Mouse (Mus musculus): Measurements from ENCODE around the gene Akr1a1. TPM values are rescaled to one million over a fixed set of nuclear protein-coding genes. Genes with fewer than 3 reads are reported as not detected.
A peak's percentile ranks its signal among the peaks of the same experiment; 100 is the strongest.
"Not testable (repeated sequence)": the region's sequence is repeated elsewhere in the genome, so short reads cannot be mapped to it uniquely, and the experiment has no call there.

The Akr1a1 gene
- 100 to 1,000 TPM; 651 to 668 TPM for total RNA-seq (2021)

DNA sequence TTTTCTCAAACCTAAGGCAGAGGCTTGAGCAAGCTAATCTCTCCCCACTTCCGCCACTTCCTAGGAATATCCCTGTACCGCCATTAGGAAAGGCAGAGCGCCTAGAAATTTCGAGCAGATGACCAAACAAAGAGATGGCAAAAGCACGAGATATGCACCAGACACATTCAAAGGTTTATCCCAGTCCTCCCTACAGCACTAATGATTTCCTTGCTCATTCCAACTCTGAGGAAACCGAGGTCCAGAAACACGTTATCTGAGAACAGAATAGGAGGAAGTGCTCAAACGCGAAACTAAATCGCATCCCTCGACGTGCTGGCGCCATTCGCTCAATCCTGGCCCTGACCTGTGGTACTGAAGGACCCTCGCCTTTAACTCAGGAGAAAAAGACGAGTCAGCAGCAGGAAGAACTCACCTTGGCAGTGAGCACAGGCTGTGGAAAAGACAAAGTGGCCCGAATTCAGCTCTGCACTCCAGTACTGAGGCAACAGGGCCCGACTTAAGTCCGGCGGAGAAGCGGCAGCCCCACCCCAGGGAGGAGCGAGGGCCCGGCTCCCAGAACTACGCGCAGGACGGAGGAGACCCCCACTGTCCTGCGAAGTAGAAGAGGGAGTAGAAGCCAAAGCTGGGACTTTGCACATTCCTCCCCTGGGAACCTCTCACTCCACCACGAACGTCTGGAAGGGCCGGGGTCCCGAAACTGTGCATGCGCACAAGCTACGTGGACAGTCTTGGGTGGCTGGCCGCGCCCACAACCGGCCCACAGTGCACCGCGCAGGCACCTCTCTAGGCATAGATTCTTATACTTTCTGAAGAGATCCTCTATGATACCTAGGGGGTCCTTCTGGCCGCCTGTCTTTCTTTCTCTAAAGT lies at the start of gene Akr1a1:
TSS of gene Akr1a1 (minus strand) at position 757 of the 873 bp plus-strand sequence.
- peak; percentile 94 for DNase-seq
- intact Hi-C loops (cut with DNase I) = loop anchor here (2.0 kb wide), 1 partner anchor 24 kb away; the partner anchor contains the start of gene Nasp

DNA sequence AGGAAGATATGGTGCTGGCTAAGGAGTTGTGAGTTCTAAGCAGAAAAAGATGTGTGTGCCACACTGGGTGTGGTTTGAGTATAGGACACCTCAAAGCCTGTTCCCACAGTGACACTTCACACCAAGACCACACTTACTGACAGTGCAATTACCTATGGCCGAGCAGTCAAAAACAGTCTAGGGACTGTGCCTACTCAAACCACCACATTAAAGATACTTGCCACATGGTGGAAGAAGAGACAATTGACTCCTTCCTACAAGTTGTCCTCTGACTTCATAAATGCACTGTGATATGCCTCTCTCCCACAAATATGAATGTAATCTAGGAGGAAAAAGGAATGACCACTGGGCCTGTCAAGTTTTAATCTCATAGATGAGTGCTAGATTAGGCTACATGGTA lies 49.5 kb upstream of the Akr1a1 start:
- DNase-seq = no peak
- intact Hi-C loops (cut with DNase I) = no loop called here

- no peak for DNase-seq
- intact Hi-C loops (cut with DNase I) = no loop called here
Observed at GRCm38 (mm10) chr4:116698693-116699342, 47.3 kb upstream of the Akr1a1 start.

GRCm38 (mm10) chr4:116693785-116694184 lies 42.3 kb upstream of the Akr1a1 start:
- DNase-seq = no peak
- intact Hi-C loops (cut with DNase I) = no loop called here

DNA sequence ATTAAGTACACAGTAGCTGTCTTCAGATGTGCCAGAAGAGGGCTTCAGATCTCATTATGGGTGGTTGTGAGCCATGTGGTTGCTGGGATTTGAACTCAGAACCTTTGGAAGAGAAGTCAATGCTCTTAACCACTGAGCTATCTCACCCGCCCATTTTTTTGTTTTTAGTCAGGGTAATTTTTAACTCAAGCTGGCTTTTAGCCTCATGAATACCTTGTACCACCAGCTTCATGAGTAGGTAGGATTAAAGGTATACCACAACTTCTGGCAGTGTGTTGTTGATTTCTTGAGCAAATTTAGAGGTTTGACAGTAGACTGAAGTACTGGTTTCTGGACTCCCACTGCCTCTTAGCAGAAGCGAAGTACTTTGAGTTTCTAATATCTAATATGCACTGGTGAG lies 40.7 kb upstream of the Akr1a1 start:
- intact Hi-C loops (cut with DNase I) = no loop called here
- DNase-seq = no peak

DNA sequence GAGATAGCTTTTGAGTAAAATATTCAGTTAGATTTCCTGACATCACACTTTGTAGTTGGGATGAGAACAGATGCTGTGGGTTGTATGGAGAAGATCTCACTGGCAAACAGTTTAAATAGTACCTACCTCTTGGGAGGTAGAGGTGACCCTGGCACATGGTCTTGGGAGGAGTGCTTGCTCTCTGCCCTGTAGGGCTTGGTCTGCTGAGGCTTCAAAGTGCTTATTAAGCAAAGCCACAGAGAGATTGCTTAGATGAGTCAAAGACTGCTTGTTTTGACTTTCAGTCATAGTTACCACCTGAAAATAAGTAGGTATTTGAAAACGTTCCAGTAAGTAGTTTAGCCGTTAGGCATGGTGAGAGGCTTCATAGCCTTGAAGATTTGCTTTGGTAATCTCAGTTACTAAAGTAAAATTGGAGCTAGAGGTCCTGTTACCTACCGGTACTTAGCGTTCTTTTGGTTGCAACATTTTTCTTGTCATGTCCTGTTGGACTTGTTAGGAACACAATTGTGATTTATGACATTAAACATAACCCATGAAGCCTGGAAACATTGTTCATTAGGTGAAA lies 37.9 kb upstream of the Akr1a1 start:
- intact Hi-C loops (cut with DNase I) = no loop called here
- DNase-seq = no peak

GRCm38 (mm10) chr4:116687041-116687440 lies 35.6 kb upstream of the Akr1a1 start:
- intact Hi-C loops (cut with DNase I) = no loop called here
- DNase-seq = no peak

DNA sequence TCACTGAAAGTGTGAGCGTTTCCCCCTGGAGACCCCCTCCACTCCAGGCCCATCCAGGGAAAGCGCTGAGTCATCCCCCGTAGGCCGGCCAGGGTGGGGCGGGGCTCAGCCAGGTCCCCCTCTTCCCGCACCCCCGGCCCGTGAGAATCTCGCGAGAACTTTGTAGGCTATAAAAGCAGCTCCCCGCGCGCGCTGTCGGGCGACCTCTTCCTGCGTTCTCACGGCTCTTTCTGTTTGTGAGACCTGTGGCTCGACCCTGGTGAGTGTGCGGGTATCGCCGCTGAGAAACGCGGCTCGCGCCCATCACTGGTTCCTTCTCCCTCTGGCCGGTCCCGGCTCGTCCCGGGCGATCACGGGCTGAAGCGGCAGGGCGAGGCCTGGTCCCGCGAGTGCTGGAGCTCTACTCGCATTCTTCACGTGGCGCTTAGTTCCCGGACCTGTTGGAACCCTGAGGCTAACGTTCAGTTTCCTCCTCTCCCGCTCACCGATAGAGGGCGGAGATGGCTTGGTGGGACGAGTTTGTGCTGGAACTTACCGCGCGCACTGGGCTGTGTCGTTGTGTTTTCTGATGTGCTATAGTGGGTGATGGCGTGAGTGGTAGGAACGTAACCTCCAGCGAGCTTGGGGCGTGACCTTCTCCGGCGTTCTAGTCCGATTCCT lies 34.1 kb upstream of the Akr1a1 start, which contains the start of gene Prdx1:
TSS of gene Prdx1 (plus strand) at position 143 of the 660 bp plus-strand sequence.
- peak; percentile 96 for DNase-seq
- intact Hi-C loops (cut with DNase I) = no loop called here

DNA sequence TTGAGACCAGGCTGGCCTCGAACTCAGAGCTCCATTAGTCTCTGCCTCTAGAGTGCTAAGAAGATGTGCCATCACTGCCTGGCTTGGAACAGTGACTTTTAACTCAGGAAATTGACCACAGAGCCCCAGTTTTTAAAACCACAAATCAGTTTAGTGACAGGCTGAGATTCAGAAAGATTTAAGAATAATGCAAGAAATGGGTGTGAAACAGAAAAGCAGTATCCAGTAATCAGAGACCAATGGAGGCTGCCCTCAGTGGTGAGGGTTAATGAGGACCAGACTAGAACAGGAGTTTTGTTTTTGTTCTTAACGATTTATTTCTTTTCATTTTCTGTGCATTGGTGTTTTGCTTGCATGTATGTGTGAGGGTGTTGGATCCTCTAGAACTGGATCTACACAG lies 33.2 kb upstream of the Akr1a1 start:
- intact Hi-C loops (cut with DNase I) = no loop called here
- no peak for DNase-seq

GRCm38 (mm10) chr4:116683957-116684356 lies 32.5 kb upstream of the Akr1a1 start:
- intact Hi-C loops (cut with DNase I) = no loop called here

DNA sequence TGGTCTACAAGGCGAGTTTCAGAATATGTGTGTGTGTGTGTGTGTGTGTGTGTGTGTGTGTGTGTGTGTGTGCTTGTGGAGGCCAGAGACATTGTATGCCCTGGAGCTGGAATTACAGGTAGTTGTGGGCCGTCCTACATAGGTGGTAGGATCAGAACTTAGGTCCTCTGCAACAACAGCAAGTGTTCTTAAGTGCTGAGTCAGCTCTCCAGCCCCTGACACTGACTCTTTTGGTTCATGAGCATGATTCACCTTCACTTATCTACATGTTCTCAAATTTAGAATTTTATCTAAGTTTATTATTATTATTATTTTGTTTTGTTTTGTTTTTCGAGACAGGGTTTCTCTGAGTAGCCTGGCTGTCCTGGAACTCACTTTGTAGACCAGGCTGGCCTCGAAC lies 29.0 kb upstream of the Akr1a1 start:
- intact Hi-C loops (cut with DNase I); DNase-seq: not testable (repeated sequence)

More at GRCm38 (mm10) chr4:116683957-116684356, 32.5 kb upstream of the Akr1a1 start:
- DNase-seq = no peak

DNA sequence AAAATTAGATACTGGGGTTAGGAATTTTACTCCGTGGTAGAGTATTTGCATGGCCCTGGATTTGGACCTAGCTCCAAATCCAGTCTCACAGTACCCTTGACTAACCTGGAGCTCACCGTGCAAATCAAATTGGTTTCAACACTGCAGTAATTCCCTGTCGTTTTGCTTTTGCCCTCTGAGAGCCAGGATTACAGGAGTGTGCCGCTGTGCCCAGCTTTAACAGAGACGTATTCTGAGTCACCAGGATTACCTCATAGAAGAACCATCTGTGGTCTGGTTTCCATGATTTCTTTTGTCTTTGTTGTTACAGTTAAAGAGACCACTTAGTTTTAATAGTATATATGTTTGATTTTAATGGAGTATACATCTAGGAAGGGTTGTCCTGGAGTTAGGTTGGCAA lies 27.7 kb upstream of the Akr1a1 start:
- intact Hi-C loops (cut with DNase I) = no loop called here

GRCm38 (mm10) chr4:116677808-116678207 lies 26.3 kb upstream of the Akr1a1 start:
- DNase-seq = no peak
- intact Hi-C loops (cut with DNase I) = no loop called here

More for the DNA sequence above, 27.7 kb upstream of the Akr1a1 start:
- DNase-seq = no peak

- intact Hi-C loops (cut with DNase I) = no loop called here
Observed at GRCm38 (mm10) chr4:116676027-116676426, 24.5 kb upstream of the Akr1a1 start.

DNA sequence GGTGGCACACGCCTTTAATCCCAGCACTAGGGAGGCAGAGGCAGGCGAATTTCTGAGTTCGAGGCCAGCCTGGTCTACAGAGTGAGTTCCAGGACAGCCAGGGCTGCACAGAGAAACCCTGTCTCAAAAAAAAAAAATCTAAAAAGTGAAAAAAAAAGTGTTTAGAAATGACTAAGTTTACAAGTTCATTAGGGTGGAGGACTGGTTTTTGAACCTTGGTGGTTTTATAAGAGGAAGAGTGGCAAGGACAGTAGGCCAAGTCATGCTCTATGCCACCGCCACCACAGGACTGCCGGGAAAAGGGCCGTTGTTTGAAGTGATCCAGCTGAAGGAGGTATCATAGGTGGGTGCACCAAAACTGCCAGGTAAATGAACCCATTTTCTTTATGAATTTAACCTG lies 23.3 kb upstream of the Akr1a1 start:
- DNase-seq; intact Hi-C loops (cut with DNase I): not testable (repeated sequence)

More at GRCm38 (mm10) chr4:116676027-116676426, 24.5 kb upstream of the Akr1a1 start:
- no peak for DNase-seq

DNA sequence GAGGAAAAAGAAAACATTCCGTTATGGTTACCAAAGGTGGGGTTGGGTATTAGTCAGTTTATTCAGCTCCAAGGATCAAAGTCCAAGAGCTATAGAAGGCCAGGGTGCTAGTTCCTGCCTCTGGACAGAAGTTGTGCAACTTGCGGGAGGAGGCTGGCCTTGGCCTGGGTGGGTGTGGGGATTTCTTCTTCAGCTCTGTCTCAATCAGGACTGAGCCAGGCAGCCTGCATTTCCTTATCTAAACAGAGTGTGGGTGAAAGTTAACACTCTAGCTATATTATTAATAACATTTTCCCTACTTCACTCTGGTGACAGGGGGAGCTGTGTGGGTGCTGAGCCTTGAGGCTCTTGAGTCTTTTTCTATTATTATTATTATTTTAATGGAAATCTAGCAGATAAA lies 21.3 kb upstream of the Akr1a1 start:
- no peak for DNase-seq
- intact Hi-C loops (cut with DNase I) = no loop called here

GRCm38 (mm10) chr4:116669291-116669690 lies 17.8 kb upstream of the Akr1a1 start:
- peak; percentile 9 for DNase-seq
- intact Hi-C loops (cut with DNase I) = no loop called here

- no peak for DNase-seq
- intact Hi-C loops (cut with DNase I) = no loop called here
Observed at GRCm38 (mm10) chr4:116668145-116668544, 16.7 kb upstream of the Akr1a1 start.

DNA sequence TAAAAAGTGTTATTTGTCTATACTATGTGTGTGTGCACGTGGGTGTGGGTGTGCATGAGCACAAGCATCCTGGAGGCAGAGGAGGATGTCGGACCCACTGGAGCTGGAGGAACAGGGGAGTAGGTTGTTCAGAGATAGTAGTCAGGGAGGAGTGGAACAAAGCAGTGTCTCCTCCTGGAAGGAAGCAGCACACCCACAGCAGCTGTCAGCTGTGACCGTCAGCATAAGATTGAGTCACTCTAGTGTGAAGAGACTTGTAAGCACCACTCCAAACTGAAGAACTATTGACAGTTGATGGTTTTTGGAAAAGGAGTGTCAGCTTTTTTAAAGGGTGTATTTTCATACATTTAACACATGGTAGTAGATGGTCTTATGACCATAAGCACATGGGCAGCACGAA lies 15.1 kb upstream of the Akr1a1 start:
- no peak for DNase-seq
- intact Hi-C loops (cut with DNase I) = no loop called here

DNA sequence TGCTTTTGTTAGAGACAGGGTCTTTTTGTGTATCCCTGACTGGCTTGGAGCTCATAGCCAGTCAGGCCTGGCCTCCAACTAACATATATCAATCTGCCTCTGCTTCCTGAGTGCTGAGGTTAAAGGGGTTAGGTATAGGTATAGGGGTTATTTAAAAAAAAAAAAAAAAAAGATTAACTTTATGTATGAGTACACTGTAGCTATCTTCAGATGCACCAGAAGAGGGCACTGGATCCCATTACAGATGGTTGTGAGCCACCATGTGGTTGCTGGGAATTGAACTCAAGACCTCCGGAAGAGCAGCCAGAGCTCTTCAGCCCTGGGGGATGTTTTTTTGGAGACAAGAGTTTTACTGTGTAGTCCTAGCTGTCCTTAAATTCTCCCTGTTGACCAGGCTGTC lies 10.5 kb upstream of the Akr1a1 start:
- no peak for DNase-seq
- intact Hi-C loops (cut with DNase I) = no loop called here

GRCm38 (mm10) chr4:116660829-116661228 lies 9.3 kb upstream of the Akr1a1 start:
- intact Hi-C loops (cut with DNase I) = no loop called here
- DNase-seq = no peak
